Mouse (Mus musculus): ENCODE results near the gene Acot11.

DNA sequence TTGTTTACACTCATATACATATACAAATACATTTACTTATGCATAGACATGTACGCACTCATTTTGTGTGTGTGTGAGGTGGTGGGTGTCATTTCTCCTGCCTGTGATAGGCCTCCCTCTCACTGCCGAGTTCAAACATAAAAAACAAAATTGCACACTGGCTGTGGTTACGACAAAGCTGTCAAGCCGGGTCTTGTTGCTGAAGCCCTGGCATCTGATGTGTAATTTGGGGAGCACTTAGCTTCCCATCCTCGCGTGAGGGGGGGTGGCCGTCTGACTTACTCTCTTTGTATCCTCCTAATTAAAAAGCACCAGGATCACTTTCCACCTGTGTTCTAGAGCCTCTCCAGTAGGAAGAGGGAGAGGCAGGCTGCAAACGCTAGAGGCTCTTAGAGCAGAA is 37.8 kb upstream of the Acot11 start:
- TF ChIP-seq POLR2A (IDR thresholded peaks at IDR 0.05; ENCODE audit: low read depth, low read length) (no peak), E2F4 (IDR thresholded peaks at IDR 0.05; ENCODE audit: insufficient replicate concordance, low read depth, low read length) (no peak), CTCF (conservative IDR thresholded peaks at IDR 0.05 in 1 of 2, IDR thresholded peaks at IDR 0.05 in 1 of 2; ENCODE audit: low read depth in 2 of 2, low read length in 2 of 2) (no peak), MEF2A (IDR thresholded peaks at IDR 0.05; ENCODE audit: borderline replicate concordance, low read depth, low read length) (no peak), EP300 (IDR thresholded peaks at IDR 0.05; ENCODE audit: low read length) (no peak), JUND (conservative IDR thresholded peaks at IDR 0.05; ENCODE audit: low read depth, low read length) (no peak), GABPA (IDR thresholded peaks at IDR 0.05; ENCODE audit: insufficient replicate concordance, low read depth, low read length) (no peak), ETS1 (conservative IDR thresholded peaks at IDR 0.05; ENCODE audit: low read depth, low read length) (no peak), ELF1 (IDR thresholded peaks at IDR 0.05; ENCODE audit: low read depth, low read length) (no peak), POLR2AphosphoS2 (IDR thresholded peaks at IDR 0.05; ENCODE audit: low read depth, low read length) (no peak), SIN3A (IDR thresholded peaks at IDR 0.05; ENCODE audit: low read length) (no peak), CHD2 (IDR thresholded peaks at IDR 0.05; ENCODE audit: low read length) (no peak), MAZ (IDR thresholded peaks at IDR 0.05; ENCODE audit: low read depth, low read length) (no peak)

All from CH12.LX (cell line).